Mouse (Mus musculus) heart, adult 18-20 months (tissue): ENCODE measurements around the gene Nbdy. TPM values are rescaled to one million over a fixed set of nuclear protein-coding genes. Genes with fewer than 3 reads are reported as not detected.

Experiments used
- DNase-seq, 2 experiments: peaks; one replicate each; pipeline ENCODE4 v3.0.0; 2021 to 2022; ENCODE audit warnings: mixed read lengths in 1 of 2
- long read RNA-seq, 2 experiments: library from polyadenylated mRNA; stranded (forward); transcript quantifications; one replicate each; pipeline ENCODE4 v2.0.0; 2021
- total RNA-seq, 2 experiments: library from RNA; stranded (reverse); gene quantifications; 2 replicates each; pipeline ENCODE4 v1.2.3; 2021

The Nbdy gene
- 10 to 100 TPM; 22.4 to 22.5 TPM for total RNA-seq
- long read RNA-seq, experiment 1, transcript Nbdy-201 (4 exons, 788 nt), result major isoform, 11 of 14 reads
- long read RNA-seq, experiment 1, partial matches to known transcripts, result 0 of 14 reads
- long read RNA-seq, experiment 1, other reads (novel, unspliced or antisense), result 1 of 14 reads
- long read RNA-seq, experiment 2, partial matches to known transcripts, result 0 of 8 reads
- long read RNA-seq, experiment 2, other reads (novel, unspliced or antisense), result 0 of 8 reads

DNA sequence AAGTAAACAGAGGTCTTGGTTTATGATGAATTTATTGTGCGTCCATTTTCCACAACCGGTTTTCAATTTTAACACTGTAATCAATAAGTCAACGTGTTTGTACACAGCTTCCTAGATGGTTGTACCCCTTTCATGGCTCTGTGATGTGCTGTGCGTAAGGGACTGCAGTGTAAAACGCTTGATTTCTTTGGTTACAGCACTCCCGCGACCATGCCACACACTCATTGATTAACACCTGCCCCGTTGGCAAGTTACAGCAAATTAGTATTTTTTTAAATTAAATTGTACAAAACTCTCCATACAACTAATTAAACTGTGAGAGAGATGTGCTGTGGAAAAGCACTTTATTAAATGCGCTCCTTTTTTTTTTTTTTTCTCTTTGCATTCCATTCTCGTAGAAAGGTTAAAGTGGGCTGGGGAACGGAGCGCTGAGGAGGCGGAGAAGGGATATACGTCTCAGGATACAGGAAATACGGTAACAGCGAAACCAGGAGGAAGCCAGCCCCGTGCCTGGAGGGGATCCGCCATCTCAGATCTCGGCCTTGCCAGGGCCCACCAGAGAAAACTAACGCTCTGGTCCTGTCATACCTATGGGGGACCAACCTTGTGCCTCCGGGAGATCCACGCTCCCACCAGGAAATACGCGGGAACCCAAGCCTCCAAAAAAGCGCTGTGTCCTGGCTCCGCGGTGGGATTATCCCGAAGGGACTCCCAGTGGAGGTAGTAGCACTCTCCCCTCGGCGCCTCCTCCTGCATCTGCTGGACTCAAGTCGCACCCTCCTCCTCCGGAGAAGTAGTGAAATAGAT lies at the start of gene Nbdy:
Nbdy (plus strand) TSS at position 481 of the 807 bp plus-strand sequence.
- peak; percentile 66 to 70 for DNase-seq

DNA sequence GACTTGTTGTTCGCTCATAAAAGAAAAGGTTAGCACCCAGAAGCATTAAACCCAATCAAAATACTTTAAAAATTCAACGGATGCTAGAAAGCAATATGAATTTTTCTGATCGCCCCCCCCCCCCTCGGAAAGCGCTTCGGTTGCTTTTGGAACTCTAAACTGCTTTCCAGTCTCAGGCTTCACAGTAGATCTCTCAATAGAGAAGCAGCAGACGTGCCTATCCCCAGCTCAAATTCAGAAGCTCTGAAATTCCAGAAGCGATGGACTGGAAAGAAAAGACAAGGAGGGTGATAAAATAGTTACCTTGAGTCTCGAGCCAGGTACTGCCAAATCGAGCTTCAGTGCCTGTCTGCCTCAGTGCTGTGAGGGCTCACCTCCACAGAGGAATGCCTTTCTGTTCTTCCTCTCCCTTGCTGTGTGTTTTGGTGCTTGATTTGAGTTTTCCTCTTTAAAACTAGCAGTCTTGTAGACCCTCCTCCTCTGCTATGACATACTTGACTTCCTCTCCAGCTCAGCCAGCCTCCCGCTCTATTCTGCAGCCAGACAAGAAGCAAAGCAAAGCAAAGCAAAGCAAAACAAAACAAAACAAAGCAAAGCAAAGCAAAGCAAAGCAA lies 27.5 kb upstream of the Nbdy start, which contains the start of gene Kctd12b:
Kctd12b (minus strand) TSS at position 610 of the 614 bp plus-strand sequence.
- peak; percentile 47 to 49 for DNase-seq

DNA sequence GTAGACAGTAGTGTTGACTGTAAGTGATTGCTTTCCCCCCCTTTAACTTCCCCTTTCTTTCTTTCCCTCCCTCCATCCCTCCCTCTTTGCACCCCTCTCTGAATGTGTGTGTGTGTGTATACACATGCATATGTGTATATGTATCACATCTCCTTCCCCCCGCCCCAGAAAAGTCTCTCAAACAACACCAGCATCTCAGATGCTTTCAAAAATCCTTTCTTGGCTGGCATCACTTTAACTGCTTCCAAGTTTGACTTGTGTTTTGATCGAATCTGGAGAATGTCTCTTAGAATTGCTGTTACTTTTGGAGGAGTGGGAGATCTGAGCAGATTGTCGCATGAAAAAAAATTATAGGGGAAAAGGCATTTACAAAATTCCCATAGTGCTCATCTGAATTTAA lies 22.9 kb upstream of the Nbdy start:
- no peak for DNase-seq

DNA sequence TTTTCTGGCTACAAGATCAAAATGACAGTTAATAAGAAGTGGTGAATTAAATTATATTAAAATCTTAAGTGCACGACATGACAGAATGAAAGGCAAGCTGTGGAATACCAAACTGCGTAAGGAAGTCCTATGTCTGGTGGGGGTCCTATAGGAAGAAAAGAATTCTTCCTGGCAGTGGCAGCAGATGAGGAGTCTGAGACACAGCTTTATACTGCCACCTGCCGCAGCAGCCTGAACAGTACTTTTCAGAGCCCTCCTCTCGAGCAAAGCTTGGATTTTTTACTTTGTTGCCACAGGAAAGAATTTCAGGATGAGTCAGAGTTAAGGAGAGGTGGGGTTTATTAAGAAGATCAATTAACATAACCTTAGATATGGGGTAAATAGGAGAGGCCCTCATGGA lies 15.7 kb upstream of the Nbdy start:
- DNase-seq, result peak in 1 of 2 experiments; percentile 40

DNA sequence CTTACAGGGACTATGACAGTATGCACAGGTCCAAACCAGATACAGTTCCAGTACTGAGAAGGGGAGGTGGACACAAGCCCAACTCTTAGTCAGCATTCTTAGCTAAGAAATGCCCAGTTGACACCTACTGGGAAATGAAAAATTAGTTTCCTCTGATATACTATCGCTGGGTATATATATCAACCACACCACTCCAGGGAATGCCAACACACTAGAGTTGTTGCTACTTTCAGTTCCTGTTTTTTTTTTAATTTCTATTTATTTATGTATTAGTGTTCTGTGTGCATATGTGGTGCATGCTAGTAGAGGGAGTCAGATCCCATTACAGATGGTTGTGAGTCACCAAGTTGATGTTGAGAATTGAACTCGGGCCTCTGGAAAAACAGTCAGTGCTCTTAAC lies 6.7 kb upstream of the Nbdy start:
- DNase-seq, result no peak

DNA sequence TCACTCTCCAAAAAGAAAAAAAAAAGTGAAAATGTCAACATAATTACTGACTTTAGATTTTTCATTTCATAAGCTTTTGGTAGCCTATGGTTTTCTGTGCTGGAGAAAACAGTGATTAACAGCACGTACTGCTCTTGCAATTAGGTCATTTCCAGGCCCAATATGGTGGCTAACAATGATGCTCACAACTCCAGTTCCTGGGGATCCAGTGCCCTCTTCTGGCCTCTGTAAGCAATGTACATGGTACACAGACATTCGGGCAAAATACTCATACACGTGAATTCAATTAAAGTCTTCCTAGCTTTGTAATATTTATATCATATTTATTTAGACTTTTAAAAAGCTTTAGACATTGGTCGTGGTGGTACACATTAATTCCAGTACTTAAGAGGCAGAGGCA lies 3.8 kb upstream of the Nbdy start:
- peak in 1 of 2 experiments; percentile 10 for DNase-seq

DNA sequence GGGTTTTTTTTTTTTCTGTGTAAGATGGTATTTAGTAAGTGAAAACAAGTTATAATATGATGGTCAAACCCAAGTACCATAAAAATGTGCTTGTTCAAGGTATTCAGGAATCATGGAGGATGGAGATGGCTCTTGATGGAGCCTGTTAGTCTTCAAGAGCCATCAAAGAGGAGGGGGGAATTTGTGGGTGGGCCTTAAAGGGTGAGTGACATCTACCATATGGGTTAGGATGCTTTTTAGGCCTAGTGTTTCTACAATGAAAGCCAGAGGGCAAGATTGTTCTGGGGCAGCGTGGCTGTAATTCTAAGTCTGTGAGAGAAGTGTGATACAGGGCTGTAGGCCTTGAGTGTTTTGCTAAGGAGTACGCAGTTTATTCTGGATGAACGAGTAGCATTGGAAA lies 1.0 kb downstream of the Nbdy start:
- peak in 1 of 2 experiments; percentile 6 for DNase-seq

DNA sequence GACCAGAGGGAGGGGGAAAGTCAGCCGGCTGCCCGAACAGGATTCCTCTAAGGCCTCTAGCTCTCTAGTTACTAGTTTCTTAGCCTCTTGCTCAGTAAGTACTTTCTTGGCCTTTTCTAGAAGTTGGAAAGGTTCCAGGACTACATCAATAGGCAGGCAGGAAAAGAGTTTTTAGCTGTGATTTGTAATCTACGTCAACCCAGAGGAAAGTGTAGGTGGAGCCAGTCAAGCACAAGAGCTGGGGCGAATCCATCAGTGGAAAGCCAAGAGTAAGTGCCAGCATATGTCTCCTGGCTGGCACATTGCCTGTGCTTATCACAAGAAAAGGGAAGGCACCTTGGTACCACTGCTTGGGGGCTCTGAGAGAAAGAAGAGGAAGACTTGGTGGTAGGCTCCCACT lies 12.3 kb downstream of the Nbdy start:
- peak in 1 of 2 experiments; percentile 7 for DNase-seq

DNA sequence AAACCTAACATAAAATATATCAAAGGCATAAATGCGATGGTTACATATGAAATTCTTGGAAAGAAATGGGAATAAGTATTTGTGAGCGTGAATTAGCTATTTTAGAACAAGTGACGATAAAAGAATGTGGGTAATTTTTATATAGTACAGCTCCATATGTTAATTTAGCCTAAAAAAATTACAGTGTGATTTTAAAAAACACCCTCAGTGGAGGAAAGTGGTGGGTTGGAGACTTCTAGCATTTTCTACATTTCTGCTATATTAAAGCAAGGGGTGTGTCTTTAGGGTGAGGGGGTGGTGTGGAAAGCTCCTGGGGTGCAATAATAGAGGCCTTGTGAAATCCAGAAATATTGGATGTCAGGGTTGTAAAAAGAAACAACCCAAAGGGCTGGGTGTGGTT lies 19.1 kb downstream of the Nbdy start:
- no peak for DNase-seq

DNA sequence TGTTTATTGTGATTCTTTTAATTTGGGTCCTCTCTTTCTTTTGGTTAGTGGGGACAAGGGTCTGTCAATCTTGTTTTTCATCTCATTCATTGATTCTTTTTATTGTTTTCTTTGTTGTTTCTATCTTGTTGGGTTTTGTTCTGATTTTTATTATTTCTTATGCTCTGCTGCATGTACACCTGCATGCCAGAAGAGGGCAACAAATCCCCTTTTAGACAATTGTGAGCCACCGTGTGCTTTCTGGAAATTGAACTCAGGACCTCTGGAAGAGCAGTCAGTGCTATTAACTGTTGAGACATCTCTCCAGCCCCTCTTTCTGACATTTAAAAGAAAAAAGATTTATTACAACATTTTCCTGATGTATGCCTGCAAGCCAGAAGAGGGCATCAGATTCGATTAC lies 25.8 kb downstream of the Nbdy start:
- no peak for DNase-seq

Other genes with a start within 250 kb of the Nbdy start
- 10 to 100 TPM; 23.0 to 27.2 TPM for gene Ubqln2, start 225.4 kb upstream of the Nbdy start, total RNA-seq
- gene Cypt3, start 165.0 kb upstream of the Nbdy start, total RNA-seq, result not detected
- gene Kctd12b, start 27.2 kb upstream of the Nbdy start, total RNA-seq, result 1 to 10 TPM; 3.8 to 5.4 TPM
- gene Spin2c, start 108.6 kb downstream of the Nbdy start, total RNA-seq, result not detected